Mouse (Mus musculus) hindbrain, embryonic 14.5 days (tissue): Measurements from ENCODE around the gene Gm4779. TPM values are rescaled to one million over a fixed set of nuclear protein-coding genes. Genes with fewer than 3 reads are reported as not detected.
"Not testable (repeated sequence)": the region's sequence is repeated elsewhere in the genome, so short reads cannot be mapped to it uniquely, and the experiment has no call there.

ENCODE experiments used
- ATAC-seq: fragments of 200-750 bp; cut with Nextera tagmentation; 2 replicates; pipeline ENCODE4 v1.8.0; 2017; ENCODE audit warnings: moderate number of reproducible peaks, mild to moderate bottlenecking, moderate TSS enrichment, moderate library complexity; ENCODE audit not compliant: low FRiP score
- DNase-seq: peaks from one replicate; pipeline ENCODE4 v3.0.0-alpha.2; 2015; ENCODE audit warnings: low spot score
- H3K27ac ChIP-seq: fragments of 300-500 bp; sonication (generic); 2 replicates; pipeline ENCODE4 v1.5.1; 2014; ENCODE audit warnings: mild to moderate bottlenecking, moderate library complexity
- H3K27me3 ChIP-seq: fragments of 300-500 bp; sonication (generic); 2 replicates; pipeline ENCODE4 v1.6.1; 2014; ENCODE audit warnings: mild to moderate bottlenecking, low read length, mixed read lengths; ENCODE audit not compliant: control insufficient read depth, insufficient read depth
- H3K36me3 ChIP-seq: fragments of 300-500 bp; sonication (generic); replicated peaks from 2 replicates; pipeline ENCODE4 v1.6.1; 2014; ENCODE audit not compliant: control insufficient read depth, insufficient read depth
- H3K4me1 ChIP-seq: fragments of 300-500 bp; sonication (generic); replicated peaks from 2 replicates; pipeline ENCODE4 v1.6.1; 2014; ENCODE audit warnings: antibody characterized with exemption, low read length, mixed read lengths; ENCODE audit not compliant: control insufficient read depth, insufficient read depth
- H3K4me2 ChIP-seq: fragments of 300-500 bp; sonication (generic); replicated peaks from 2 replicates; pipeline ENCODE4 v1.6.1; 2014; ENCODE audit warnings: mild to moderate bottlenecking, moderate library complexity
- H3K4me3 ChIP-seq: fragments of 300-500 bp; sonication (generic); replicated peaks from 2 replicates; pipeline ENCODE4 v1.5.1; 2014; ENCODE audit warnings: mild to moderate bottlenecking, low read length
- H3K9ac ChIP-seq: fragments of 300-500 bp; sonication (generic); 2 replicates; pipeline ENCODE4 v1.6.1; 2014
- H3K9me3 ChIP-seq: fragments of 300-500 bp; sonication (generic); 2 replicates; pipeline ENCODE4 v1.6.1; 2016; ENCODE audit warnings: low read length; ENCODE audit not compliant: control insufficient read depth
- WGBS: fragments of 180-500 bp; shearing (Covaris S2); extraction: QIAGEN DNeasy Blood & Tissue Kit; methylation state at CpG from one replicate; pipeline ENCODE4 v1.1.7; 2014; 5-methylcytosine and 5-hydroxymethylcytosine counted together
- polyA plus RNA-seq: library from polyadenylated mRNA; unstranded; fragments of >200 nt; fragmentation: Nextera tagmentation; extraction: Ambion mirVana; gene quantifications from 2 replicates; pipeline ENCODE4 v1.2.1, GENCODE M21; 2014

The Gm4779 gene
- polyA plus RNA-seq: not detected in 2 replicates

DNA sequence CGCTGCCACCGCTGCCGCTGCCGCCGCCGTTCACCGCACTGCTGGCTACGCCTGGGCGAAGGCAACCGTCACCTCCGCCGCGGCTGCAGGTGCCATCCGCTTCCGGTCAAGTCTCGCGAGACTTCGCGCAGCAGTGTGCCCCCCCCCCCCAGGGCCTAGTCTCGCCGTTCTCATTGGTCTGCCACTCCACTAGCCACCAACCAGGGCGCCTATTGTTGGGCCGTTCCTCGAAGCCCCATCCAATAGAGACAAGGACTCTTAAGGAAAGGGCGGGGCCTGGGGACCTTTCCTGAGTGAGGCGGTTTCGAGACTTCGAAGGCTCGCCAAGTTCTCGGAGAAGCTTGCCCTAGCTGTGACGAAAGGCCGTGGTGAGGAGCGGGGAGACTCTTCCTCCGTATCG is at the start of gene Gm4779, which contains the start of gene 8030474K03Rik:
Gene Gm4779 (minus strand): TSS at position 82 of the 400 bp plus-strand sequence.
Gene 8030474K03Rik (plus strand): TSS at position 315 of the 400 bp plus-strand sequence.
- Histone ChIP-seq H3K4me1 (no peaks in the 10 kb centered on the region), H3K4me3 (no peak within 1 kb of the TSS), H3K4me2 (no peak within 1 kb of the TSS), H3K27ac (no peak within 1 kb of the TSS), H3K36me3 (no peaks in the 10 kb centered on the region), H3K9ac (no peak within 1 kb of the TSS), H3K27me3 (no peaks in the 10 kb centered on the region), H3K9me3 (no peaks in the 10 kb centered on the region)
- ATAC-seq (no peak), DNase-seq (no peak)
- WGBS: 97% methylated on average over 35 of the region's 35 CpGs

DNA sequence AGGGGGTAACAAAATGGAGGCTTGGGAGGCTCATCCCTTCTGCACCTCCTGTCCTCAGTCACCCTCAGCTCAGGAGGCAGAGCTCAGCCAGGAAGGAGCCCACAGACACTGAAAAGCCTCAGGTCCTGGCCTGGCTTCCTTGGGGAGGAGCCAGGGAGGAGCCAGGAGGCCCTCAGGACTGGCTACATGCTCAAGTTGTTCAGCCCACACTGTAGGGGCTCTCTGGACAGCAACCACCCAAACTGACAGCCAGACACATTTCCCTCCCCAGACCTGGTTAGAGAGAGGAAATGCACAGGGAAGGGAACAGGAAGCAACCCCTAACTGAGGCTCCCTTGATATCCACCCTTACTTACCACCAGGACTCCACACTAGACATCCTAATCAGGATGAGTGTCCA is 25.8 kb upstream of the Gm4779 start:
- not testable (repeated sequence) for H3K4me1 ChIP-seq, H3K4me3 ChIP-seq, DNase-seq, H3K9ac ChIP-seq, H3K36me3 ChIP-seq, H3K27ac ChIP-seq, H3K4me2 ChIP-seq, H3K27me3 ChIP-seq, ATAC-seq, H3K9me3 ChIP-seq

DNA sequence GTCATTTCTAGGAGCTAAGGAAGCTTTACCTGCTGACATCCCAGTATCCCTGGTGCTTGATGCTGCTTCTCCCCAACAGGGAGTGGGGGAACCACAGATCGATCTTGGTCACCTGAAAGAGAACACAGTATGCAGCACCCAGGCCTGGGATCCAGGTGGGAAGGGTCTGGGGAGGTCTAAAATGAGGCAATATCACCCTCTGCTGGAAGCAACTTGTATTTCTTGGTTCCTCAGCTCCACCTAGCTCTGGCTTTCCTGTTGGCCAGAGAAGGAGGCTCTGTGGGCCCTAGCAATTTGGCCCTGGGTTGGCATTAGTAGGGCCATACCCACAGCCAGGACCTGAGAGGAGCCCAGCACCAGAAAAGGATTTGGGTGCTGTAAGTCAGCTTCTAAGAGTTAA is 24.9 kb upstream of the Gm4779 start:
- peak; percentile 48 for DNase-seq
- Histone ChIP-seq H3K9ac (no peak overlapping the region), H3K4me2 (no peak overlapping the region), H3K4me1 (no peaks in the 10 kb centered on the region), H3K4me3 (no peak overlapping the region), H3K36me3 (no peaks in the 10 kb centered on the region), H3K9me3 (no peaks in the 10 kb centered on the region), H3K27me3 (peaks cover 9% of the 10 kb centered on the region; the same call in 1 of the 2 replicates), H3K27ac (no peak overlapping the region)
- no peak for ATAC-seq
- 50% methylated on average over 1 of the region's 1 CpGs for WGBS

DNA sequence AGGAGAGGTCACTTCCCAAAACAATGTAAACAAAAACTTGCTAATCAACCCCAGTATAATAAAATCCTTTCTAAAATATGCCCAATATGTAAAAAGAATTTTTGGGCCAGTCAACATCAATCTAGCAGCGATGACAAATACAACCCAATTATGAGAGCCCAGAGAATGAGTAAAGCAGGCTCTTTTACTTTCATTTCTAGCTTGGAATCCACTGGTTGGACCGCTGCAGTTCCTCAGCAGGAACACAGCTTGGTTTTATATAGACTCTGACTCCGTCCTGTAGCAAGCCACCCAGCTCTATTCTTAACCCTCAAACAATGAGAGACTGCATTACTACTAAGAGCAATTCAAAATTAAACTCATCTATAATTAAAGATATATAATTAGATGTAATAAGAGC is 17.5 kb upstream of the Gm4779 start:
- ATAC-seq: no peak
- no peak for DNase-seq
- no peaks in the 10 kb centered on the region for H3K4me1 ChIP-seq
- no peaks in the 10 kb centered on the region for H3K9me3 ChIP-seq
- peaks cover 26% of the 10 kb centered on the region; the same call in 1 of the 2 replicates for H3K27me3 ChIP-seq
- H3K36me3 ChIP-seq: no peaks in the 10 kb centered on the region
- no peak overlapping the region for H3K4me2 ChIP-seq
- H3K27ac ChIP-seq: no peak overlapping the region
- H3K4me3 ChIP-seq: no peak overlapping the region
- 60% methylated on average over 3 of the region's 3 CpGs for WGBS
- no peak overlapping the region for H3K9ac ChIP-seq

DNA sequence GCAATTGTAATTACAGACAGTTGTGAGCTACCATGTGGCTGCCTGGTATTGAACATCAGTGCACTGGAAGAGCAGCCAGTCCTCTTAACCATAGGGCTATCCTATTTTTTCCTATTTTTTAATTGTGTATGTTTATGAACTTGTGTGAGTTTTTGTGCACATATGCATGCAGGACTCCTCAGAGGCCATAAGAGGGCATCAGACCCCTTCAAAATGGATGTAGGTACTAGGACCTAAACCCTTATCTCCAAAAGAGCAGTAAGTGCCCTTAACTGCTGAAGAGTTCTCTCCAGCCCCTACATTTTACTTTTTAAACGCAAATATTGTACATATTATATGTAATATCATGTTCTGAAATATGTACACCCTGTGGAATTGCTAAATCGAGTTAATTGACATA is 11.3 kb upstream of the Gm4779 start:
- Histone ChIP-seq H3K4me1 (no peaks in the 10 kb centered on the region), H3K9me3 (no peaks in the 10 kb centered on the region), H3K4me3 (no peak overlapping the region), H3K36me3 (no peaks in the 10 kb centered on the region), H3K27me3 (no peaks in the 10 kb centered on the region), H3K27ac (no peak overlapping the region), H3K4me2 (no peak overlapping the region), H3K9ac (no peak overlapping the region)
- ATAC-seq (no peak), DNase-seq (peak; percentile 52)
- 27% methylated on average over 2 of the region's 2 CpGs for WGBS

DNA sequence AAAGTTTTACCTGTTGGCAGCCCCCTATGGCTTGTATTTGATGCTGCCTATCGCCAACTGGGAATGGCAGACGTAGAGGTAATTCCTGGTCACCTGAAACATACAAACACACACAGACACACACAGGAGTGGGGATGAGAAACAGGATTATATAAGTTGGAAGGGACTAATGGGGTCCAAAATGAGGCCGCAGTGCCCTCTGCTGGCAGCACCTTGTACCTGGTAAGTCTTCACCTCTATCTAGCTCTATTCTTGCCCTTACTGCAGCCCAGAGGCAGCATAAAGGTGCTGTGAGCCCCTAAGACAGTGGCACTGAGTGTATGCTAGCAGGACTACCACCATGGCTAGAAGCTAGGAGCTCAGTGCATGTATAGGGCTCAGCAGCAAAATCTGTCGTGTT is 2.7 kb downstream of the Gm4779 start:
- Histone ChIP-seq H3K9me3 (no peaks in the 10 kb centered on the region), H3K9ac (no peak overlapping the region), H3K27me3 (no peaks in the 10 kb centered on the region), H3K36me3 (no peaks in the 10 kb centered on the region), H3K27ac (no peak overlapping the region), H3K4me3 (no peak overlapping the region), H3K4me1 (no peaks in the 10 kb centered on the region), H3K4me2 (no peak overlapping the region)
- 55% methylated on average over 4 of the region's 4 CpGs for WGBS
- DNase-seq (peak; percentile 70), ATAC-seq (peak; percentile 73)

DNA sequence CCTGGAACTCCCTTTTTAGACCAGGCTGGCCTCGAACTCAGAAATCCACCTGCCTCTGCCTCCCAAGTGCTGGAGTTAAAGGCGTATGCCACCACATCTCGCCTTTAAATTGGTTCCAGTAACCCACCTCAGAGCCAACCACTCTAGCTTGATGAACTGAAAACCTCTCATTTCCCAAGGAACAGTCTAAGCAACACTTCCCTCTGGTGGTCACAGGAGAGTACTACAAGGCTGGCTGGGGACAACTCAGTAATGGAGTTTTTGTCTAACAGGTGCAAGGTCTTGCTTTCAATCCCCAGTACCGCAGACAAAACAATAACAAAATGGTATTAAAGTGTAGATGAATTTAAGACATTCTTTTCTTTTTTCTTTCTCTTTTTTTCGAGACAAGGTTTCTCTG is 22.2 kb downstream of the Gm4779 start:
- Histone ChIP-seq H3K4me1 (no peaks in the 10 kb centered on the region), H3K4me3 (no peak overlapping the region), H3K9ac (no peak overlapping the region), H3K27ac (no peak overlapping the region), H3K36me3 (no peaks in the 10 kb centered on the region), H3K9me3 (no peaks in the 10 kb centered on the region), H3K4me2 (no peak overlapping the region), H3K27me3 (peaks cover 6% of the 10 kb centered on the region; the same call in 1 of the 2 replicates)
- 36% methylated on average over 5 of the region's 5 CpGs for WGBS
- DNase-seq: peak; percentile 75
- ATAC-seq: no peak

DNA sequence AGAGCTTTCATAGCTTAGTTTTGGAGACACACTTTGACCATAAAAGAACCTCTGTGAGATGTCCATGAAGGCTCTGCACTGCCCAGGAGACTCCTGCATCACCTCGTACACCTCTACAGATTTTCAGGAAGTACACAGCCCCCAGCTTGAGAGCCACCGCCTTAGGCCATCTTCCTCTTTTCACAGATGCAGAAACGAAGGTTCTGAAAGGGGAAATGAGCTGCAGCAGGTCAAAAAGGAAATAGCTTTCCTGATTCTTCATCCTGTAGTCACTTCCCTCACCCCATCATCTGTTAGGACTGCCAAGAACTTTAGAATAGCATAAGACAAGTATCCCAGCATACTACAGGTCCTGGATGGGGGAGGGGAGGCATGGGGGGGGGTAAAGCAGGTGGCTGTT is 23.9 kb downstream of the Gm4779 start:
- no peak for DNase-seq
- 82% methylated on average over 3 of the region's 3 CpGs for WGBS
- Histone ChIP-seq H3K4me1 (no peaks in the 10 kb centered on the region), H3K4me2 (no peak overlapping the region), H3K9ac (no peak overlapping the region), H3K9me3 (no peaks in the 10 kb centered on the region), H3K4me3 (no peak overlapping the region), H3K27me3 (peaks cover 6% of the 10 kb centered on the region; the same call in 1 of the 2 replicates), H3K36me3 (no peaks in the 10 kb centered on the region), H3K27ac (no peak overlapping the region)
- ATAC-seq: no peak

DNA sequence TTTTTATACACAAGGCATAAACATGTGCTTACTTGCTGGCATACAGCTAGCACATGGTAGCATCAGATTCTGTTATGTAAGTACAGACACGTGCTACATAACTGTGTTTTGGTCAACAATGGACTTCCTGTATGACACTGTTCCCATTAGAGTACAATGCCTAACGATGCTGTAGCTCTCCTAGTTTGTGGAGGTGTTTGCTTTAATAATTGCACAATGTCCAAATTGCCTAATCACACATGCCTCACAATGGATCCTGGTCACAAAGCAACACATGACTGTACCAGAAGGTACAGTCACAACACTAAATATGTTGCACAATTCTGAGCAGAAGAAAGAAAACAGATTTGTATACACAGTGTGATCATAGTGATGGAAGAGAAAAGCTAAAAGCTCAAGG is 24.7 kb downstream of the Gm4779 start:
- Histone ChIP-seq H3K27ac (no peak overlapping the region), H3K27me3 (peaks cover 8% of the 10 kb centered on the region; the same call in 1 of the 2 replicates), H3K36me3 (no peaks in the 10 kb centered on the region), H3K4me2 (no peak overlapping the region), H3K4me1 (no peaks in the 10 kb centered on the region), H3K9ac (no peak overlapping the region), H3K9me3 (no peaks in the 10 kb centered on the region), H3K4me3 (no peak overlapping the region)
- no peak for ATAC-seq
- DNase-seq: no peak
- 65% methylated on average over 2 of the region's 2 CpGs for WGBS

DNA sequence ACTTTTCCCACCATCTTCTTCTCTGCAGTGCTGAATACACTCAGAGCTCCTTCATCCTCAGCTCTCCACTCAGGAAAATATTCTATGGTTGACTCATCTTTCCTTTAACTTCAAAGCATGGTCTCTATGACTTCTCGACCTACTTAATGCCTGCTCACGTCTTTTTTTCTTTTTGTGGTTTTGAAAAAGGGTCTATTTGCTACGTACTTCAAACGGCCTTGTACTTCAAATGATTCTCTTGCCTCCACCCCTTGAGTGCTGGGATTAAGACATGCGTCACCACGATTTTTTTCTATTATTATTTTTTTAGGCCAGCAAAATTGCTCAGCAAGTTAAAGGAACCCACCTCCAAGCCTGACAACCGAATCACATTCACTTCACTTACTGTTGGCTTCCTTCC is 26.9 kb downstream of the Gm4779 start:
- Histone ChIP-seq H3K4me1 (no peaks in the 10 kb centered on the region), H3K27ac (no peak overlapping the region), H3K4me3 (no peak overlapping the region), H3K9ac (no peak overlapping the region), H3K27me3 (0 out of 2 replicates have a peak, but pooled peaks cover 2% of the 10 kb centered on the region), H3K9me3 (no peaks in the 10 kb centered on the region), H3K36me3 (no peaks in the 10 kb centered on the region), H3K4me2 (no peak overlapping the region)
- ATAC-seq (no peak), DNase-seq (no peak)
- 81% methylated on average over 7 of the region's 7 CpGs for WGBS
